In the genomic region with DNA sequence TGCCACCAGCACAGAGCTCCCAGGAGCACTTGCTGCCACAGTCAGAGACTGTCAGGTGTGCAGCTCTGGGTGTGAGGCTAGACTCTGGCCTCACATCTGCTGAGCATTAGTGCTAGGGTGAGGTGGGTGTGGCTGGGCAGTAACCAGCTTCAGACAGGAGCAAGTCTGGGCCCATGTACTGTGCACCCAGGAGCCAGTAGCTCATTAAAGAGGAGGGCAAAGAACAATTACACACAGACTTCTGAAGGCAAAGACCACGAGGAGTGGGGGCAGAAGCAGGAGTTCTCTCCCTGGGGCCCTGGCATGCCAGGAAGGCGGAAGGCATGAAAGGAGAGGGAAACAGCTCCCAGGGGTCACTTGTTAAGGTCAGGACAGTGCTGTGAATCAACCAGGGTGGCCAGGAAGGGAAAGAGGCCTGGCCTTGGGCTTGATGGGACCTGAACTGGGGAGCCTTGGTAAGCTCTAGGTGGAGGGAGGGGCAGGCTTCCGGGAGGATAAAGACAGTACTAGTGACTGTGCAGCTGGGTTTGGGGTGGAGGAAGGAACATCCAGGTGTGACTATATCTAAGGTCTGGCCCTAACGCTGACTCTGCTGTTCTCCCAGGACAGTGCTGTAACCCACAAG, we compare ENCODE assay signal across 14 mouse cellular contexts. TPM values are rescaled to one million over a fixed set of nuclear protein-coding genes. Genes with fewer than 3 reads are reported as not detected.
DNase-seq lines count a peak whose midpoint lies in the region; TF ChIP-seq lines count a peak whose summit lies in the region.
"Had no signal": no experiment of that assay in that cellular context is flagged by ENCODE, and none has a peak within 500 bp of the region (broad histone marks: within the 10 kb centered on the region; RNA-seq: fewer than 3 reads in every experiment).

No protein-coding gene starts in this region.

- WGBS in lung, adult 2 months = 54% methylated on average over 4 of the region's 4 CpGs

- no peak overlapping the region for H3K4me3 ChIP-seq in lung, adult 2 months (replicated peaks; ENCODE audit: extremely low read depth, low read depth, low read length)
- H3K4me3 ChIP-seq: forebrain, embryonic 13.5 days; limb, embryonic 15.5 days; midbrain, embryonic 15.5 days had no signal

- DNase-seq in urinary bladder, adult 18-20 months (ENCODE audit: low spot score in 2 of 2) = peak; percentile 49 to 50
- no peak for DNase-seq in urinary bladder, postnatal 10 days (ENCODE audit: low spot score)
- peak; percentile 86 for DNase-seq in kidney, adult 11 months
- peak; percentile 49 to 69 for DNase-seq in kidney, postnatal 4 days
- no peak for DNase-seq in thymus, postnatal 4 days
- DNase-seq in lung, adult 2 months = no peak
- no peak for DNase-seq in layer of hippocampus, adult 9-10 months (ENCODE audit: low spot score)
- DNase-seq in left cerebral cortex, adult 18-20 months (ENCODE audit: low spot score in 2 of 2) = no peak
- DNase-seq: cerebellum, postnatal 25 days; heart, postnatal 10 days; layer of hippocampus, adult 9-11 months had no signal

- no peak for TF ChIP-seq POLR2A in lung, adult 2 months (IDR thresholded peaks at IDR 0.05; ENCODE audit: borderline replicate concordance, extremely low read depth, low read depth, low read length)

- H3K4me1 ChIP-seq in lung, adult 2 months (ENCODE audit: control insufficient read depth, insufficient read depth, low read length) = no peaks in the 10 kb centered on the region
- H3K4me1 ChIP-seq: forebrain, embryonic 13.5 days; midbrain, embryonic 15.5 days had no signal

- TF ChIP-seq CTCF in lung, adult 2 months (IDR thresholded peaks at IDR 0.05; ENCODE audit: insufficient read depth, low read length) = no peak

RNA-seq across cellular contexts. Expression of a gene that starts 37.7 kb away (rescaled TPM):
- 5.7 and 6.9 TPM in 2 replicates for polyA plus RNA-seq in lung, adult 2 months (2012; rRNA removed)
- total RNA-seq in left cerebral cortex, adult 18-20 months (2021) = 10 to 100 TPM in 1 of 2 experiments, 1 to 10 TPM in 1; 9.2 to 10.1 TPM

Comparison
In these comparisons a context has a peak if more than half of its experiments do, and no peak if none do; other contexts are left out.
1. DNase-seq: peak in urinary bladder, adult 18-20 months (2 of 2), kidney, adult 11 months (single experiment) and kidney, postnatal 4 days (2 of 2); none in urinary bladder, postnatal 10 days (single experiment), thymus, postnatal 4 days (single experiment), lung, adult 2 months (single experiment), layer of hippocampus, adult 9-10 months (single experiment) and left cerebral cortex, adult 18-20 months (0 of 2).